ENCODE assay signal across 9 mouse cellular contexts in the genomic region with DNA sequence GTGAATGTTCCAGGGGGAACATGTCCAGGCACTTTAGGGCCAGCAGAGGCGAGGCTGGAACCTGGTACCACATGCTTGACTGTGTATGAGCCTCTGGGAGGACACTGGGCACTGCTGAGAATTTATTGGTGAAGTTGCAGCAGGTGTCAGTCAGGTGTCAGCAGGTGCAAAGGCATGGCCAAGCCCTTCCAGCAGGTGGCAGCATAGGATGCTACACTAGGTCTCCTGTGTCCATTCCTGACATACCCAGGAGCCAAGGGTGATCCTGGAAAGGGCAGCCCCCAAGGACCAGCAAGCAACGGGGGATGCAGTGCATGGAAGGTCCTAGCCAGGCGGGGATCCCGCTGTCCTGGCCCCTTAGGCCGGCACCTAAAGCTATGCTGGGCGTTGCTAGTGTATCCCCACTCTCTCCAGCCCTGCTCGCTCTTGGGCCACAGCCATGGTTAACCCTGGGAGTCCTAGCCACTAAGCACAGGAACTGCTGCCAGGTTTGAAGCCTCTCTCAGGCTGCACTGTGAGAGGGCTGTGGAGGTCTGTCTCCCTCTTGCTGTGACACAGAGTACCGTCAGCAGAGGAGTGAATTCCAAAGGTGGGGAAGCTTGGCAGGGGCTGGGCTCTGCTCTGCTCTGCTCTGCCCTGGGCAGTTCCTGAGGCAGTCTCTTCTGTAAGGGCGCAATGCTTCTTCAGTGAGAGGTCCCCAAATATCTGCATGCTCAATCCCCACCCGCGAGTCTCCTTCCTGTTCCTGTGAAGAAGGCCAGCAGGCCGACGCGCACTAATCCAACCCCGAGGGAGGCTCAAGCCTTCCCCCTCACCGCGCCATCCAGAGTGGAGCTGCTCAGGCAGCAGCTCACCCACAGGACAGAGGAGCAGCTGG. TPM values are rescaled to one million over a fixed set of nuclear protein-coding genes. Genes with fewer than 3 reads are reported as not detected.
A peak's percentile ranks its signal among the peaks of the same experiment; 100 is the strongest.
DNase-seq lines count a peak whose midpoint lies in the region; ATAC-seq lines count a peak whose summit lies in the region.
"Had no signal": no experiment of that assay in that cellular context is flagged by ENCODE, and none has a peak within 500 bp of the region (broad histone marks: within the 10 kb centered on the region; RNA-seq: fewer than 3 reads in every experiment).

No protein-coding gene starts in this region.

- peaks cover 73% of the 10 kb centered on the region for H3K36me3 ChIP-seq in neural tube, embryonic 12.5 days
- peaks cover 27% of the 10 kb centered on the region for H3K36me3 ChIP-seq in embryonic facial prominence, embryonic 11.5 days (replicated peaks; ENCODE audit: control insufficient read depth, insufficient read depth, low read depth, low read length)
- H3K36me3 ChIP-seq in lung, embryonic 16.5 days (ENCODE audit: control insufficient read depth, insufficient read depth, low read length) = peaks cover 52% of the 10 kb centered on the region

- H3K9ac ChIP-seq in neural tube, embryonic 12.5 days = no peak overlapping the region
- H3K9ac ChIP-seq in embryonic facial prominence, embryonic 11.5 days (replicated peaks; ENCODE audit: low read length) = no peak overlapping the region
- H3K9ac ChIP-seq in lung, embryonic 16.5 days (ENCODE audit: low read length) = no peak overlapping the region
- H3K9ac ChIP-seq: embryonic facial prominence, embryonic 13.5 days had no signal

- 81% methylated on average over 17 of the region's 17 CpGs for WGBS in neural tube, embryonic 12.5 days
- 77% methylated on average over 17 of the region's 17 CpGs for WGBS in embryonic facial prominence, embryonic 11.5 days
- WGBS in lung, embryonic 16.5 days = 73% methylated on average over 17 of the region's 17 CpGs

- H3K27ac ChIP-seq in neural tube, embryonic 12.5 days = 0 out of 2 replicates have a peak overlapping the region, but pooled peaks have one; percentile 7
- no peak overlapping the region for H3K27ac ChIP-seq in embryonic facial prominence, embryonic 11.5 days (replicated peaks; ENCODE audit: low read depth, low read length)
- H3K27ac ChIP-seq in lung, embryonic 16.5 days (ENCODE audit: low read length) = no peak overlapping the region
- H3K27ac ChIP-seq: embryonic facial prominence, embryonic 13.5 days had no signal

- H3K4me3 ChIP-seq in neural tube, embryonic 12.5 days = no peak overlapping the region
- no peak overlapping the region for H3K4me3 ChIP-seq in embryonic facial prominence, embryonic 11.5 days (ENCODE audit: low read depth, low read length)
- H3K4me3 ChIP-seq in lung, embryonic 16.5 days (ENCODE audit: low read length) = no peak overlapping the region
- H3K4me3 ChIP-seq: embryonic facial prominence, embryonic 13.5 days had no signal

- H3K27me3 ChIP-seq in neural tube, embryonic 12.5 days (replicated peaks) = no peaks in the 10 kb centered on the region
- H3K27me3 ChIP-seq in embryonic facial prominence, embryonic 11.5 days (ENCODE audit: control insufficient read depth, insufficient read depth, low read length) = no peaks in the 10 kb centered on the region
- no peaks in the 10 kb centered on the region for H3K27me3 ChIP-seq in lung, embryonic 16.5 days (ENCODE audit: control insufficient read depth, insufficient read depth, low read depth, low read length)
- H3K27me3 ChIP-seq: embryonic facial prominence, embryonic 13.5 days had no signal

- H3K4me2 ChIP-seq in neural tube, embryonic 12.5 days (replicated peaks) = no peak overlapping the region
- no peak overlapping the region for H3K4me2 ChIP-seq in embryonic facial prominence, embryonic 11.5 days (ENCODE audit: low read depth, low read length)
- H3K4me2 ChIP-seq in lung, embryonic 16.5 days (ENCODE audit: low read depth, low read length) = no peak overlapping the region
- H3K4me2 ChIP-seq: embryonic facial prominence, embryonic 13.5 days had no signal

- peaks cover 12% of the 10 kb centered on the region for H3K4me1 ChIP-seq in neural tube, embryonic 12.5 days
- H3K4me1 ChIP-seq in embryonic facial prominence, embryonic 11.5 days (ENCODE audit: control insufficient read depth, insufficient read depth, low read length) = no peaks in the 10 kb centered on the region
- peaks cover 2% of the 10 kb centered on the region for H3K4me1 ChIP-seq in lung, embryonic 16.5 days (replicated peaks; ENCODE audit: control insufficient read depth, insufficient read depth, low read length)

- H3K9me3 ChIP-seq in neural tube, embryonic 12.5 days = no peaks in the 10 kb centered on the region
- H3K9me3 ChIP-seq in embryonic facial prominence, embryonic 11.5 days (replicated peaks; ENCODE audit: control insufficient read depth, low read length) = no peaks in the 10 kb centered on the region
- no peaks in the 10 kb centered on the region for H3K9me3 ChIP-seq in lung, embryonic 16.5 days (ENCODE audit: control insufficient read depth, low read length)
- H3K9me3 ChIP-seq: embryonic facial prominence, embryonic 13.5 days had no signal

- no peak for DNase-seq in neural tube, embryonic 10.5 days (ENCODE audit: extremely low spot score, low spot score)
- peak; percentile 46 for DNase-seq in T-cell, adult 2 months (ENCODE audit: low spot score)
- DNase-seq in embryonic facial prominence, embryonic 11.5 days (ENCODE audit: low spot score) = peak; percentile 59
- DNase-seq in induced T-regulatory cell, adult 2 months (ENCODE audit: low read depth) = peak; percentile 70
- peak; percentile 33 to 68 for DNase-seq in spleen, postnatal 10 days (ENCODE audit: low spot score in 2 of 2)
- no peak for DNase-seq in frontal cortex, postnatal 36 days (ENCODE audit: low spot score in 2 of 2)

- no peak for ATAC-seq in neural tube, embryonic 12.5 days (ENCODE audit: low FRiP score, low read depth)
- no peak for ATAC-seq in embryonic facial prominence, embryonic 11.5 days (replicated peaks; ENCODE audit: insufficient number of reproducible peaks, low FRiP score, low TSS enrichment, low read depth)
- ATAC-seq in lung, embryonic 16.5 days (ENCODE audit: low read depth) = peak; percentile 26

RNA-seq across cellular contexts. Expression of gene Tmem201, which starts 13.8 kb away (rescaled TPM):
- polyA plus RNA-seq in neural tube, embryonic 12.5 days (2016; fragmentation: Nextera tagmentation; extraction: Ambion mirVana) = 41.4 and 42.3 TPM in 2 replicates
- polyA plus RNA-seq in embryonic facial prominence, embryonic 11.5 days (2014; fragmentation: Nextera tagmentation; extraction: Ambion mirVana) = 17.5 and 19.8 TPM in 2 replicates
- 22.1 and 26.0 TPM in 2 replicates for polyA plus RNA-seq in lung, embryonic 16.5 days (2015; fragmentation: Nextera tagmentation; extraction: Ambion mirVana)

RNA-seq across cellular contexts. Expression of gene Pik3cd, which starts 21.7 kb away (rescaled TPM):
- polyA plus RNA-seq in neural tube, embryonic 12.5 days (2016; fragmentation: Nextera tagmentation; extraction: Ambion mirVana) = 20.7 and 22.9 TPM in 2 replicates
- 4.2 and 4.5 TPM in 2 replicates for polyA plus RNA-seq in embryonic facial prominence, embryonic 11.5 days (2014; fragmentation: Nextera tagmentation; extraction: Ambion mirVana)
- 5.7 and 5.9 TPM in 2 replicates for polyA plus RNA-seq in lung, embryonic 16.5 days (2015; fragmentation: Nextera tagmentation; extraction: Ambion mirVana)

RNA-seq across cellular contexts. Expression of gene Slc25a33, which starts 50.0 kb away (rescaled TPM):
- polyA plus RNA-seq in neural tube, embryonic 12.5 days (2016; fragmentation: Nextera tagmentation; extraction: Ambion mirVana) = 24.9 and 25.4 TPM in 2 replicates
- 18.4 and 20.1 TPM in 2 replicates for polyA plus RNA-seq in embryonic facial prominence, embryonic 11.5 days (2014; fragmentation: Nextera tagmentation; extraction: Ambion mirVana)
- polyA plus RNA-seq in lung, embryonic 16.5 days (2015; fragmentation: Nextera tagmentation; extraction: Ambion mirVana) = 5.8 TPM in 2 replicates

Comparison
In these comparisons a context has a peak if more than half of its experiments do, and no peak if none do; other contexts are left out.
1. DNase-seq: peak in T-cell, adult 2 months (single experiment), embryonic facial prominence, embryonic 11.5 days (single experiment), induced T-regulatory cell, adult 2 months (single experiment) and spleen, postnatal 10 days (2 of 2); none in neural tube, embryonic 10.5 days (single experiment) and frontal cortex, postnatal 36 days (0 of 2).